Mouse (Mus musculus) frontal cortex, postnatal 25 days (tissue): ENCODE results near the gene Hnf4a.

Experiments
- DNase-seq, 2 experiments: peaks; one replicate each; pipeline ENCODE4 v3.0.0; 2022; ENCODE audit warnings: low spot score in 2 of 2

Gene Hnf4a

GRCm38 (mm10) chr2:163592084-163592483, 85.5 kb downstream of the Hnf4a start:
- no peak for DNase-seq

- DNase-seq, result no peak
Observed at GRCm38 (mm10) chr2:163593636-163594282, 87.2 kb downstream of the Hnf4a start.

- no peak for DNase-seq
Observed at GRCm38 (mm10) chr2:163595119-163595518, 88.5 kb downstream of the Hnf4a start.

- DNase-seq, result no peak
Observed at GRCm38 (mm10) chr2:163596057-163596872, 89.7 kb downstream of the Hnf4a start.

GRCm38 (mm10) chr2:163596873-163597155, 90.2 kb downstream of the Hnf4a start:
- no peak for DNase-seq

GRCm38 (mm10) chr2:163597661-163598060, 91.1 kb downstream of the Hnf4a start:
- peak in 1 of 2 experiments; percentile 28 for DNase-seq

GRCm38 (mm10) chr2:163599226-163599625, 92.6 kb downstream of the Hnf4a start:
- DNase-seq, result peak in 1 of 2 experiments; percentile 42

- DNase-seq, result no peak
Observed at GRCm38 (mm10) chr2:163601066-163601465, 94.5 kb downstream of the Hnf4a start.

GRCm38 (mm10) chr2:163601712-163602100, 95.1 kb downstream of the Hnf4a start:
- no peak for DNase-seq

- peak; percentile 69 to 84 for DNase-seq
Observed at GRCm38 (mm10) chr2:163602101-163602971, 95.7 kb downstream of the Hnf4a start, which contains the start of gene Ttpal. Gene Ttpal, plus strand, starts transcription at chr2:163602314.

- DNase-seq, result no peak
Observed at GRCm38 (mm10) chr2:163606161-163606560, 99.6 kb downstream of the Hnf4a start.

GRCm38 (mm10) chr2:163608008-163608407, 101.4 kb downstream of the Hnf4a start:
- no peak for DNase-seq

- DNase-seq, result no peak
Observed at GRCm38 (mm10) chr2:163609281-163609975, 102.8 kb downstream of the Hnf4a start.

GRCm38 (mm10) chr2:163611176-163611575, 104.6 kb downstream of the Hnf4a start:
- DNase-seq, result no peak

GRCm38 (mm10) chr2:163613206-163613605, 106.6 kb downstream of the Hnf4a start:
- DNase-seq, result no peak

- no peak for DNase-seq
Observed at GRCm38 (mm10) chr2:163613990-163614389, 107.4 kb downstream of the Hnf4a start.

GRCm38 (mm10) chr2:163615401-163615800, 108.8 kb downstream of the Hnf4a start:
- no peak for DNase-seq

- no peak for DNase-seq
Observed at GRCm38 (mm10) chr2:163615906-163616651, 109.5 kb downstream of the Hnf4a start.

GRCm38 (mm10) chr2:163616652-163617227, 110.1 kb downstream of the Hnf4a start:
- no peak for DNase-seq

- DNase-seq, result no peak
Observed at GRCm38 (mm10) chr2:163617232-163617863, 110.7 kb downstream of the Hnf4a start.
